In the genomic region with DNA sequence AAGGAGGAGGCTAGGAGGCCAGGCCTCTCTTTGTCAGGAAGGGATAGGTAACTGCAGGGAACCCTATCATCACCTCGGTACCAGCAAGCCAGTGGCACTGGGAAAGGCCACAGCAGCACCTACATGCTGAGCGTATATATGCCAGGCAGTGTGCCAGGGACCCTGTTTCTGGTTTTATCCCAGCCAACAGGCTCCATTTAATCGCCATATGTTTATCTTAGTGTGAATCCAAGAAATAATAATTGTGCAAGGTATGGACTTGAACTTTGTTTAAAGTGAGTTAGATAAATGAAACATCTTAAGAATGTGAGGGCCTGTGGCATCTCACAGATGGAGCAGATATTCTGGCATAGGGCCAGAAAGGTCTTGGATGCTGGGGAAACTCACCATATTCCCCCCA, we compare ENCODE assay signal across 12 mouse cellular contexts.
DNase-seq lines count a peak whose midpoint lies in the region; ATAC-seq and TF ChIP-seq lines count a peak whose summit lies in the region.
"Had no signal": no experiment of that assay in that cellular context is flagged by ENCODE, and none has a peak within 500 bp of the region (broad histone marks: within the 10 kb centered on the region; RNA-seq: fewer than 3 reads in every experiment).

No protein-coding gene starts in this region.

- H3K36me3 ChIP-seq in hindbrain, embryonic 13.5 days = peaks cover 3% of the 10 kb centered on the region; the same call in 1 of the 2 replicates
- no peaks in the 10 kb centered on the region for H3K36me3 ChIP-seq in midbrain, postnatal 0 days (ENCODE audit: insufficient read depth, low read length)

- H3K27me3 ChIP-seq in hindbrain, embryonic 13.5 days = no peaks in the 10 kb centered on the region
- no peaks in the 10 kb centered on the region for H3K27me3 ChIP-seq in midbrain, postnatal 0 days (ENCODE audit: insufficient read depth, low read length)

- no peak overlapping the region for H3K4me3 ChIP-seq in layer of hippocampus, adult 2 months
- H3K4me3 ChIP-seq in cortical plate, adult 2 months (ENCODE audit: insufficient read depth, low read length) = no peak overlapping the region
- H3K4me3 ChIP-seq in hindbrain, embryonic 13.5 days = no peak overlapping the region
- H3K4me3 ChIP-seq in midbrain, postnatal 0 days (ENCODE audit: low read depth, low read length) = no peak overlapping the region

- TF ChIP-seq CTCF in layer of hippocampus, adult 2 months (conservative IDR thresholded peaks at IDR 0.05) = no peak
- no peak for TF ChIP-seq CTCF in cortical plate, adult 2 months (IDR thresholded peaks at IDR 0.05; ENCODE audit: extremely low read depth, insufficient read depth, low read length)
- no peak for TF ChIP-seq CTCF in midbrain, postnatal 0 days (IDR thresholded peaks at IDR 0.05)

- peaks cover 40% of the 10 kb centered on the region for H3K4me1 ChIP-seq in cortical plate, adult 2 months (ENCODE audit: control insufficient read depth, insufficient read depth, low read length)
- peaks cover 84% of the 10 kb centered on the region for H3K4me1 ChIP-seq in hindbrain, embryonic 13.5 days (replicated peaks)
- peaks cover 23% of the 10 kb centered on the region for H3K4me1 ChIP-seq in midbrain, postnatal 0 days (ENCODE audit: insufficient read depth, low read length)

- ATAC-seq in hindbrain, embryonic 13.5 days (ENCODE audit: low FRiP score) = no peak
- ATAC-seq in midbrain, postnatal 0 days (ENCODE audit: low FRiP score) = no peak
- no peak for ATAC-seq in megakaryocyte, adult 5-6 weeks (ENCODE audit: poor library complexity, severe bottlenecking)

- no peak overlapping the region for H3K9ac ChIP-seq in hindbrain, embryonic 13.5 days
- no peak overlapping the region for H3K9ac ChIP-seq in midbrain, postnatal 0 days (replicated peaks; ENCODE audit: low read length, poor library complexity, severe bottlenecking)

- H3K27ac ChIP-seq in layer of hippocampus, adult 2 months = peak overlapping the region; percentile 86
- peak overlapping the region; percentile 39 for H3K27ac ChIP-seq in cortical plate, adult 2 months (ENCODE audit: insufficient read depth, low read length)
- peak overlapping the region; percentile 91 for H3K27ac ChIP-seq in hindbrain, embryonic 13.5 days
- 0 out of 2 replicates have a peak overlapping the region, but pooled peaks have one; percentile 51 for H3K27ac ChIP-seq in midbrain, postnatal 0 days (ENCODE audit: low read depth, low read length)

- no peak for TF ChIP-seq POLR2A in cortical plate, adult 2 months (IDR thresholded peaks at IDR 0.05; ENCODE audit: extremely low read depth, insufficient read depth, low read length)

- H3K4me2 ChIP-seq in hindbrain, embryonic 13.5 days = no peak overlapping the region
- H3K4me2 ChIP-seq in midbrain, postnatal 0 days (ENCODE audit: low read depth, low read length, poor library complexity, severe bottlenecking) = no peak overlapping the region

- DNase-seq in layer of hippocampus, adult 2 months (ENCODE audit: low spot score in 2 of 2) = no peak
- no peak for DNase-seq in layer of hippocampus, postnatal 25 days (ENCODE audit: extremely low spot score in 1 of 2, low spot score in 1 of 2)
- peak; percentile 53 for DNase-seq in midbrain, postnatal 0 days (ENCODE audit: low spot score)
- DNase-seq in kidney, adult 9 months = no peak
- no peak for DNase-seq in ovary, adult 18-20 months (ENCODE audit: low spot score)
- DNase-seq: adrenal gland, postnatal 25 days; kidney, postnatal 36 days; lung, adult 2 months; retina, postnatal 1 day had no signal

- no peaks in the 10 kb centered on the region for H3K9me3 ChIP-seq in hindbrain, embryonic 13.5 days
- H3K9me3 ChIP-seq in midbrain, postnatal 0 days (ENCODE audit: low read length) = no peaks in the 10 kb centered on the region

- WGBS in hindbrain, embryonic 13.5 days = 55% methylated on average over 3 of the region's 3 CpGs
- 62% methylated on average over 3 of the region's 3 CpGs for WGBS in midbrain, postnatal 0 days

Comparison
In these comparisons a context has a peak if more than half of its experiments do, and no peak if none do; other contexts are left out.
1. H3K27ac ChIP-seq: peak in every context shown above with its lines; median percentile 91 in hindbrain, embryonic 13.5 days; 86 in layer of hippocampus, adult 2 months; 51 in midbrain, postnatal 0 days; 39 in cortical plate, adult 2 months.